Mouse (Mus musculus): ENCODE measurements around the gene Pank1.

- TF ChIP-seq CTCF (IDR thresholded peaks at IDR 0.05; ENCODE audit: low read depth, low read length) (no peak), POLR2A (IDR thresholded peaks at IDR 0.05; ENCODE audit: borderline replicate concordance, low read depth, low read length) (no peak)
Observed at GRCm38 (mm10) chr19:34863737-34864136, 15.5 kb downstream of the Pank1 start.
